Mouse (Mus musculus) heart, postnatal 10 days (tissue): ENCODE measurements at regions not wholly inside any gene's neighbourhood (a gene's known extent, or its start where the extent isn't known, plus 50 kb on each side); places are given as distances from the start of the nearest gene placed in this dataset.

Source experiments
- DNase-seq, 2 experiments: peaks; one replicate each; pipeline ENCODE4 v3.0.0; 2021
- intact Hi-C: fragments of 180-260 bp; cut with DNase I; formaldehyde crosslinking; loops from one replicate; pipeline ENCODE4 v1.15.1; 2025

DNA sequence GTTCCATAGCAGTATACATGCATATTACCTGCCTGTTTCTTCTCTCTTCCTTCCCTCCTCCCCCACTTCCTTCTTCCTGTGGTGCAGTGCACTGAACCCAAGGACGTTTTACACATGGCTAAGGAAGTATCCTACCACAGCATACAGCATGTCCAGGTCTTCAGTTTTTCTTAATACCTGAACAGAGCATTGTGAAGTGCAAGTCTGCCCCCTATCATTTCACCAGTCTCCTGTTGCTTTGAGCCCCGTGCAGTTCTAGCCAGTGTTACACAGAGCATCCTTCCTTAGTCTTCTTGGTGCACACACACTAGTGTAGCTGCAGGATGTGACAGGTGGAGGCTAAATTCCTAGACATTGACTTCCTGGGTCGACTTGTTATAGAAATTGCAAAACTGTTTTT is 53.7 kb upstream of the Foxb1 start:
- intact Hi-C loops = no loop called here
- no peak for DNase-seq

DNA sequence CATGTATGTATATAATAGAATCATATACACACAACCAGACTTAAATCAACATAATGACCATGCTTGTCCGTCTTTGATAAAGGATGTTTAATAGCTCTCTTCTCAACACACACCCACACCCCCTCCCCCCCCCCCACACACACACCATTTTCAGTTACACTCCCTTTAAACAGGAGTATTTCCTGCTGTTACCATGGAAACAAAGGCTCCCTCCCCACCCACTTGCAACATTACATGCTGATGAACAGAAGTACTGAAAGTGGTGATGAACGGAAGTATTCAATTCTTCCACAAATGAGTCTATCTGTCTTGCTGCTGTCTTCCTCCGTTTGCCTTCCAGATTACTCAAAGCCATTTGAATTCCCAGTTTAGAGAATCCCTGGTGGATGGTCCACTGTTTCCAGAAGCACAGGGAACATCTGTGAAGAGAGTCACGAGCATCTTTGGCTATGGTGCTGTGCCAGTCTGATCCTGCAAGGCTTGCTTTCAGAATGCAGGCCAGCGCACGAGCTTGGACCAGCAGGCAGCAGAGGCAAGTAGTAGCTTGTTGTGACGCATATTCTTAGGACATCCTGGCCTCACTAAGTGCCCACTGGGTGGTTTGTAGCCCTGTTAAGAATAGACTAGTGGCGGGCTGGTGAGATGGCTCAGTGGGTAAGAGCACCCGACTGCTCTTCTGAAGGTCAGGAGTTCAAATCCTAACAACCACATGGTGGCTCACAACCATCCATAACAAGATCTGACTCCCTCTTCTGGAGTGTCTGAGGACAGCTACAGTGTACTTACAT is 62.6 kb upstream of the Foxb1 start:
- DNase-seq = no peak
- intact Hi-C loops = no loop called here

DNA sequence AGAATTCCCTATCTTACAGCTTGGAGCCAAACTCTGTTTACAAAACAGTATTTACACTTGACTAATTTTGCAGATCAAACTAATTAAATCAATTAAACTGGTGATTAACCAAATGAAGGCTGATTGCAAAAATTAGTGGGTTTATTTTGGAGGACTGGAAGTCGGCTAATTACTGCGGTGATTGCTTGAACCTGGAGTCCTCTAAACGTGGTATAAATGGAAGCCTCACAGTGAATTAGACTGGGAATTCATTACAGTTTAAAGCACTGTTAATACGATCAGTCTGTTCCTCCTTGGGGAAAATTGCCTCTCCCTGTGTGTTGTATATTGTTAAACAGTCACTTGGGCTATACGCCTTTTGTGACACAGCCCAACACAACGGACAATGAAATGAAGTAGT is 67.7 kb upstream of the Foxb1 start:
- DNase-seq = no peak
- intact Hi-C loops = no loop called here

DNA sequence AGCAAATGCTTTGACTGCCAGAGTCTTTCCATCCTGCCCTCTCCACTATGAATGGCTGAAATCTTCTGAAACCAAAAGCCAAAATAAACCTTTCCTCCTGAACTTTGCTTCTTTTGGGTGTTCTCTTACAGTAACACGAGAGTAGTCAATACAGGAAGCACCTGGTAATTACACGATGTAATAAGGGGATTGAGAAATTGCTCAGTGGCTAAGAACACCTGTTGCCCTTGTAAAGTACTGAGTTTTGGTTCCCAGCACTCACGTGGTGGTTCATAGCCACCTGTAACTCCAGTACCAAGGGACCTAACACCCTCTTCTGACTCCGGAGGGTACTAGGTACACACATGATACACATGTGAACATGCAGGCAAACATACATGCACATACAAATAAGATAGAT is 74.7 kb upstream of the Foxb1 start:
- DNase-seq = no peak
- intact Hi-C loops = no loop called here

GRCm38 (mm10) chr9:69839198-69839597 is 78.5 kb upstream of the Foxb1 start:
- intact Hi-C loops = no loop called here
- DNase-seq = no peak

- intact Hi-C loops = no loop called here
- no peak for DNase-seq
Observed at GRCm38 (mm10) chr9:69844712-69845111, 84.0 kb upstream of the Foxb1 start.

- no peak for DNase-seq
- intact Hi-C loops = no loop called here
Observed at GRCm38 (mm10) chr9:69845210-69845609, 84.5 kb upstream of the Foxb1 start.

GRCm38 (mm10) chr9:69856621-69857020 is 95.9 kb upstream of the Foxb1 start:
- peak; percentile 29 to 43 for DNase-seq
- intact Hi-C loops = no loop called here

DNA sequence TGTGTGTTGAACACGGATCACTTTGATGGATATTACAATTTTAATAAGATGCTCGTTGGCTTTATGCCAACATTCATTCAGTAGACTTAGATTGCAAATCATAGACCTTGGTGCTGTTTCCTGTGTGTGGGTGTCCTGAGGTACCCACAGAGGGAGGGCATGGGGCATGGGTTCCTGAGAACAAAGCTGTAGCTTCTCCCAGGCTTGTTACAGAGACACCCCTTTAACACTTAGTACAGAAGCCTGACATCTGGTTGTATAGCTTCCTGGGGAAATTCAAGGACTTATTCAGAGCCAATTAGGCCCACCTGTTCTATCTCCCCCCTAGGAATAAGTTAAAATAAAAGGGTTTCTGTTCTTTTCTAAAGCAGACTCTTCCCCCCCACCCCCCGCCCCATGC is 97.9 kb upstream of the Foxb1 start:
- no peak for DNase-seq
- intact Hi-C loops = no loop called here

DNA sequence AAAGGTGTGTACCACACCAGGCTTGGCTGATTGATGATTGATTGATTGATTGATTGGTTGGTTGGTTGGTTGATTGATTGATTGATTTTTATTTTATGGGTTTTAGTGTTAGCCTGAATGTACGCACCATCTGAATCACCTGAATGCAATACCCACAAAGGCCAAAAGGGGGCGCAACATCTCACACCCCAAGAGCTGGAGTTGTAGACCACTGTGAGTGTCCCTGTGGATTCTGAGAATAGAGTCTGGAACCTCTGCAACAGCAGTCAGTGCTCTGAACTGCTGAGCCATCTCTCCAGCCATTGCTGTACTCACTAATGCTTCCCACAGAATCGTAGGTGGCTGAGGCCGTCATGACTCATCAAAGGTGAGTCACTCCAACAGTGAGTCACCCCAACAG is 109.4 kb upstream of the Foxb1 start:
- no peak for DNase-seq
- intact Hi-C loops = no loop called here

DNA sequence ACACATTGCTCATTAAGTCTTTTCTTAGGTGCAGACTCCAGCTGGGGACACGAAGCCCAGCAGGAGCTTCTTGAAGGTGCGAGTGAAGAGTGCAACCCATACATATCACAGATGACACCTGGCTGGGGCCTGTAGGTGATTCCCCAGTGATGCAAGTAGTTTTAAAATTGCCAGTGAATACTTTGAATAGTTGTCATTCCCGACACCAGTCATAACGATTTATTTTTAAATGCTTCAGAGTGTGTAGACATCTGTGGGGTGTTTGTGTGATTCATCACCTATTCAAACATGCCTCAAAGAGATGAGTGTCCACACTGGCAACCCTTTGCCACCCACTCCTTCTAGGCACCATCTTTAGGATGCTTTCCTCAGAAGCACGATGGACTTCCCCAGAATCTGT is 102.9 kb upstream of the Bnip2 start:
- intact Hi-C loops = no loop called here

DNA sequence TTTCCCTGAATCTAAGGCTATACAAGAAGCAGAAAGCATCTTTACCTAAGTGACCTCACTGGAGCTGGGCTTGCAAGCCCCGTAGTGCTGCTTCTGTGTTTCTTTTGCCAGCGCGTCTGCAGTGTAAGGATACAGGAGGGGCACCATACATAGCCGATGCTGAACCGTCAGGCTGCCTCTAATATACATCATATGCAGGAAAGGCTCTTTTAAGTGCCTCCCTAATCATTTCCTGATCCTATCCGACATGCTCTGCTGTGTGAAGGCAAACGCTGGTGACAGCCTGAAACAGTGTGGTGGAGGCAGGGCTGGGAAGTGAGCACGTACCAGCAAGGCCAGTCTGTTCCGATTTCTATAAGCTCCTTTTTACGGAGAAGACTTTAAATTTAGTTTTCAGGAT is 91.2 kb upstream of the Bnip2 start:
- DNase-seq = no peak
- intact Hi-C loops = no loop called here

More for the DNA sequence above, 102.9 kb upstream of the Bnip2 start:
- DNase-seq = no peak

DNA sequence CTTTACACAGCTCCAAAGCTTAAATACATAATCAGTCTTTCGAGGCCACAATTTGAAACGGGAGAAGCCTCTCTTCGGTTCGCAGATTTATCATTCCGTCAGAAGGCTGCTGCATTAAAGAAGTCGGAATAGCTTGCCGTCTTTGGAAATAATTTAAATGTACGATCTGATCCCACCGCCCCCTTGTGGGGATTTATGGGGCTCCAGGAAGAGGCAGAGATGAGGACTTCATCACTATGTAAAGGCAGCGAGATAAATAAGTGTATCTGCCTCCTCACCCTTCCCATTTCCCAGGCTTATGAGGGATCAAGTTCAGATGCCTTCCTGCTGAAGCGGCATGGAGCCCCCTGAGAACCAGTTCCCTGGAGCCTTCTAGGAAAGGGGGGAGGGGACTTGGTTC is 89.9 kb upstream of the Bnip2 start:
- DNase-seq = peak; percentile 9 to 19
- intact Hi-C loops = no loop called here

- no peak for DNase-seq
- intact Hi-C loops = no loop called here
Observed at GRCm38 (mm10) chr9:69900871-69901270, 88.4 kb upstream of the Bnip2 start.

GRCm38 (mm10) chr9:69907123-69907945 is 81.9 kb upstream of the Bnip2 start:
- intact Hi-C loops = no loop called here
- no peak for DNase-seq

DNA sequence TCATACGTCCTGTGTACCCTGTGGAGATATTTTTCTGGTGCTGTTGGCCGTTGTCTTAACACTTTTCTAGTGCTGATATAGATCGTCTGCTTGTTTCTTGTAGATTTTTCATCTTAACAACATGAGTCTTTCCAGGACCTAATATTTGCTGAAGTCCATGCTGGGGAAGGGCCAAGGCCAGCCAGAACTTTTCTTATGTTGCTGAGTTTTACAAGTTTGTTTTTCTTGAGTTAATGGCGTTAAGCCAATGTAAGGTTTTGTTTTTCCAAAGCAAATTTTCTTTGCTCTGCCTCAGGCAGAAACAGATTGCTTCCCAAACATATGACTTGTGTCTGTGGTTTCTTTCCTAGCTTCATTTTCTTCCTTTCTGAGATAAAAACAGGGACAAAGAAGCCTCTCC is 78.6 kb upstream of the Bnip2 start:
- intact Hi-C loops = no loop called here
- no peak for DNase-seq

- intact Hi-C loops = no loop called here
- no peak for DNase-seq
Observed at GRCm38 (mm10) chr9:69928126-69928525, 61.1 kb upstream of the Bnip2 start.

- no peak for DNase-seq
- intact Hi-C loops = no loop called here
Observed at GRCm38 (mm10) chr9:69937863-69938262, 51.4 kb upstream of the Bnip2 start.
